Mouse (Mus musculus) intestine, embryonic 14.5 days (tissue): ENCODE results near the gene Alpl. TPM values are rescaled to one million over a fixed set of nuclear protein-coding genes. Genes with fewer than 3 reads are reported as not detected.
A peak's percentile ranks its signal among the peaks of the same experiment; 100 is the strongest.

ENCODE experiments used
- ATAC-seq: fragments of 200-750 bp; cut with Nextera tagmentation; replicated peaks from 2 replicates; pipeline ENCODE4 v1.8.0; 2017; ENCODE audit warnings: low read depth, moderate number of reproducible peaks, moderate TSS enrichment, moderate library complexity; ENCODE audit not compliant: low FRiP score, low TSS enrichment
- DNase-seq: peaks from one replicate; pipeline ENCODE4 v3.0.0-alpha.2; 2018; ENCODE audit warnings: low spot score
- H3K27ac ChIP-seq: fragments of 300-500 bp; sonication (generic); 2 replicates; pipeline ENCODE4 v1.5.1; 2014; ENCODE audit warnings: low read depth, mild to moderate bottlenecking, control low read depth
- H3K27me3 ChIP-seq: fragments of 300-500 bp; sonication (generic); replicated peaks from 2 replicates; pipeline ENCODE4 v1.6.1; 2014; ENCODE audit warnings: low read length, control low read depth; ENCODE audit not compliant: control insufficient read depth, insufficient read depth
- H3K36me3 ChIP-seq: fragments of 300-500 bp; sonication (generic); 2 replicates; pipeline ENCODE4 v1.6.1; 2014; ENCODE audit warnings: low read length, control low read depth; ENCODE audit not compliant: control insufficient read depth, insufficient read depth
- H3K4me1 ChIP-seq: fragments of 300-500 bp; sonication (generic); replicated peaks from 2 replicates; pipeline ENCODE4 v1.6.1; 2014; ENCODE audit warnings: low read length, control low read depth, mixed read lengths; ENCODE audit not compliant: control insufficient read depth, insufficient read depth
- H3K4me2 ChIP-seq: fragments of 300-500 bp; sonication (generic); 2 replicates; pipeline ENCODE4 v1.6.1; 2014; ENCODE audit warnings: low read length
- H3K4me3 ChIP-seq: fragments of 300-500 bp; sonication (generic); 2 replicates; pipeline ENCODE4 v1.5.1; 2014; ENCODE audit warnings: low read depth, low read length, control low read depth, mixed read lengths
- H3K9ac ChIP-seq: fragments of 300-500 bp; sonication (generic); 2 replicates; pipeline ENCODE4 v1.6.1; 2014; ENCODE audit warnings: mild to moderate bottlenecking, low read length
- H3K9me3 ChIP-seq: fragments of 300-500 bp; sonication (generic); 2 replicates; pipeline ENCODE4 v1.6.1; 2016; ENCODE audit warnings: low read length, control low read depth; ENCODE audit not compliant: control insufficient read depth
- WGBS: fragments of 180-500 bp; shearing (Covaris S2); extraction: QIAGEN DNeasy Blood & Tissue Kit; methylation state at CpG from one replicate; pipeline ENCODE4 v1.1.7; 2014; 5-methylcytosine and 5-hydroxymethylcytosine counted together
- polyA plus RNA-seq: library from polyadenylated mRNA; unstranded; fragments of >200 nt; fragmentation: Nextera tagmentation; extraction: Ambion mirVana; gene quantifications from 2 replicates; pipeline ENCODE4 v1.2.1, GENCODE M21; 2014

Alpl gene
- polyA plus RNA-seq, 1 experiment from 2014 or later = 7.0 TPM

- Histone ChIP-seq H3K4me1 (no peaks in the 10 kb centered on the region), H3K36me3 (no peaks in the 10 kb centered on the region), H3K4me2 (no peak overlapping the region), H3K27ac (no peak overlapping the region), H3K4me3 (no peak overlapping the region), H3K9me3 (no peaks in the 10 kb centered on the region), H3K27me3 (no peaks in the 10 kb centered on the region), H3K9ac (no peak overlapping the region)
- WGBS = 46% methylated on average over 11 of the region's 11 CpGs
- DNase-seq (no peak), ATAC-seq (no peak)
Observed at GRCm38 (mm10) chr4:137736220-137736701, 59.9 kb downstream of the Alpl start.

GRCm38 (mm10) chr4:137733459-137733858 is 62.7 kb downstream of the Alpl start:
- DNase-seq (no peak), ATAC-seq (no peak)
- H3K27me3 ChIP-seq = peaks cover 15% of the 10 kb centered on the region
- H3K27ac ChIP-seq = no peak overlapping the region
- H3K9ac ChIP-seq = no peak overlapping the region
- H3K4me2 ChIP-seq = no peak overlapping the region
- 68% methylated on average over 5 of the region's 5 CpGs for WGBS
- no peaks in the 10 kb centered on the region for H3K9me3 ChIP-seq
- no peaks in the 10 kb centered on the region for H3K36me3 ChIP-seq
- H3K4me1 ChIP-seq = peaks cover 9% of the 10 kb centered on the region; the same call in 1 of the 2 replicates
- H3K4me3 ChIP-seq = no peak overlapping the region

GRCm38 (mm10) chr4:137732962-137733361 is 63.2 kb downstream of the Alpl start:
- Histone ChIP-seq H3K4me2 (no peak overlapping the region), H3K36me3 (no peaks in the 10 kb centered on the region), H3K27me3 (peaks cover 19% of the 10 kb centered on the region), H3K9me3 (no peaks in the 10 kb centered on the region), H3K9ac (no peak overlapping the region), H3K4me1 (peaks cover 9% of the 10 kb centered on the region; the same call in 1 of the 2 replicates), H3K27ac (no peak overlapping the region), H3K4me3 (no peak overlapping the region)
- no peak for ATAC-seq
- 76% methylated on average over 3 of the region's 3 CpGs for WGBS
- no peak for DNase-seq

- no peak for DNase-seq
- Histone ChIP-seq H3K27ac (no peak overlapping the region), H3K4me1 (peaks cover 9% of the 10 kb centered on the region; the same call in 1 of the 2 replicates), H3K36me3 (no peaks in the 10 kb centered on the region), H3K27me3 (peaks cover 22% of the 10 kb centered on the region), H3K4me2 (no peak overlapping the region), H3K4me3 (no peak overlapping the region), H3K9me3 (no peaks in the 10 kb centered on the region), H3K9ac (no peak overlapping the region)
- 79% methylated on average over 3 of the region's 3 CpGs for WGBS
- ATAC-seq = no peak
Observed at GRCm38 (mm10) chr4:137732361-137732760, 63.8 kb downstream of the Alpl start.

GRCm38 (mm10) chr4:137731891-137732290 is 64.3 kb downstream of the Alpl start:
- Histone ChIP-seq H3K4me1 (peaks cover 9% of the 10 kb centered on the region; the same call in 1 of the 2 replicates), H3K9me3 (no peaks in the 10 kb centered on the region), H3K4me2 (no peak overlapping the region), H3K27ac (no peak overlapping the region), H3K9ac (no peak overlapping the region), H3K36me3 (no peaks in the 10 kb centered on the region), H3K27me3 (peaks cover 22% of the 10 kb centered on the region), H3K4me3 (no peak overlapping the region)
- 62% methylated on average over 10 of the region's 10 CpGs for WGBS
- ATAC-seq = no peak
- no peak for DNase-seq

- no peak overlapping the region for H3K4me3 ChIP-seq
- no peaks in the 10 kb centered on the region for H3K9me3 ChIP-seq
- ATAC-seq (no peak), DNase-seq (no peak)
- no peak overlapping the region for H3K4me2 ChIP-seq
- peaks cover 9% of the 10 kb centered on the region; the same call in 1 of the 2 replicates for H3K4me1 ChIP-seq
- H3K27me3 ChIP-seq = peaks cover 22% of the 10 kb centered on the region
- H3K36me3 ChIP-seq = no peaks in the 10 kb centered on the region
- H3K27ac ChIP-seq = no peak overlapping the region
- H3K9ac ChIP-seq = no peak overlapping the region
- 80% methylated on average over 8 of the region's 8 CpGs for WGBS
Observed at GRCm38 (mm10) chr4:137730757-137731156, 65.4 kb downstream of the Alpl start.

GRCm38 (mm10) chr4:137730134-137730533 is 66.0 kb downstream of the Alpl start:
- no peak overlapping the region for H3K4me2 ChIP-seq
- peaks cover 9% of the 10 kb centered on the region; the same call in 1 of the 2 replicates for H3K4me1 ChIP-seq
- peak; percentile 95 for DNase-seq
- peak; percentile 38 for ATAC-seq
- no peak overlapping the region for H3K4me3 ChIP-seq
- whole genome bisulfite sequencing = 18% methylated on average over 3 of the region's 3 CpGs
- H3K27ac ChIP-seq = no peak overlapping the region
- no peaks in the 10 kb centered on the region for H3K9me3 ChIP-seq
- peaks cover 22% of the 10 kb centered on the region for H3K27me3 ChIP-seq
- no peaks in the 10 kb centered on the region for H3K36me3 ChIP-seq
- H3K9ac ChIP-seq = no peak overlapping the region

GRCm38 (mm10) chr4:137729155-137729855 is 66.9 kb downstream of the Alpl start:
- no peaks in the 10 kb centered on the region for H3K9me3 ChIP-seq
- peak overlapping the region; percentile 42 for H3K4me2 ChIP-seq
- H3K27me3 ChIP-seq = peaks cover 22% of the 10 kb centered on the region
- no peak for DNase-seq
- no peak overlapping the region for H3K9ac ChIP-seq
- peaks cover 9% of the 10 kb centered on the region; the same call in 1 of the 2 replicates for H3K4me1 ChIP-seq
- H3K36me3 ChIP-seq = no peaks in the 10 kb centered on the region
- H3K27ac ChIP-seq = no peak overlapping the region
- 26% methylated on average over 24 of the region's 24 CpGs for WGBS
- H3K4me3 ChIP-seq = peak overlapping the region; percentile 13; the same call in 1 of the 2 replicates
- ATAC-seq = 0 out of 2 replicates have a peak, but pooled peaks have one; percentile 22
